Mouse (Mus musculus) C2C12 (cell line): Measurements from ENCODE around the gene Cst9. TPM values are rescaled to one million over a fixed set of nuclear protein-coding genes. Genes with fewer than 3 reads are reported as not detected.

Source experiments
- H3K27me3 ChIP-seq: one replicate; pipeline ENCODE4 v1.6.1; 2011; ENCODE audit not compliant: control insufficient read depth, insufficient read depth, insufficient read length
- H3K36me3 ChIP-seq: one replicate; pipeline ENCODE4 v1.6.1; 2011; ENCODE audit not compliant: control insufficient read depth, insufficient read depth
- H3K4me3 ChIP-seq: one replicate; pipeline ENCODE4 v1.5.1; 2011; ENCODE audit warnings: mild to moderate bottlenecking, control low read depth; ENCODE audit not compliant: poor library complexity, insufficient read depth, severe bottlenecking
- H3K79me2 ChIP-seq: one replicate; pipeline ENCODE4 v1.6.1; 2011; ENCODE audit not compliant: control insufficient read depth, insufficient read depth
- H3K79me3 ChIP-seq: one replicate; pipeline ENCODE4 v1.6.1; 2011; ENCODE audit warnings: low read depth, control low read depth
- H3ac ChIP-seq: one replicate; pipeline ENCODE3; 2011; ENCODE audit warnings: low read depth; ENCODE audit not compliant: control insufficient read depth, insufficient read length
- CEBPB ChIP-seq: IDR thresholded peaks from one replicate; pipeline ENCODE4 v1.6.1; 2011; ENCODE audit warnings: low read depth, mild to moderate bottlenecking, control low read depth, moderate library complexity
- CTCF ChIP-seq: IDR thresholded peaks from one replicate; pipeline ENCODE4 v1.5.1; 2011; ENCODE audit not compliant: control insufficient read depth, insufficient read depth, insufficient read length
- FOSL1 ChIP-seq: IDR thresholded peaks from one replicate; pipeline ENCODE4 v1.8.0; 2011; ENCODE audit warnings: mild to moderate bottlenecking, low read length; ENCODE audit not compliant: poor library complexity, insufficient read depth, severe bottlenecking
- MAX ChIP-seq: IDR thresholded peaks from one replicate; pipeline ENCODE4 v1.6.1; 2011; ENCODE audit warnings: mild to moderate bottlenecking, control low read depth
- MYOD1 ChIP-seq: IDR thresholded peaks from one replicate; pipeline ENCODE4 v1.6.1; 2011; ENCODE audit warnings: low read depth; ENCODE audit not compliant: control insufficient read depth, insufficient read length
- MYOG ChIP-seq: IDR thresholded peaks from one replicate; pipeline ENCODE4 v1.6.1; 2011; ENCODE audit not compliant: control insufficient read depth, insufficient read length; ENCODE audit errors: extremely low read depth
- USF1 ChIP-seq: IDR thresholded peaks from one replicate; pipeline ENCODE4 v1.6.1; 2011; ENCODE audit warnings: low read depth, mild to moderate bottlenecking, control low read depth, moderate library complexity
- polyA plus RNA-seq: library from polyadenylated mRNA; unstranded; fragments of >200 nt; fragmentation: generic; extraction: Trizol; gene quantifications from one replicate; pipeline ENCODE4 v1.2.1, GENCODE M21; 2012; ENCODE audit warnings: missing spikeins

Cst9 gene
- polyA plus RNA-seq, 1 experiment, result 0.06 TPM

- no peaks in the 10 kb centered on the region for H3K36me3 ChIP-seq
- TF ChIP-seq CTCF (no peak), MYOG (no peak), CEBPB (no peak)
- H3K4me3 ChIP-seq, result no peak overlapping the region
- no peaks in the 10 kb centered on the region for H3K79me2 ChIP-seq
- no peak overlapping the region for H3ac ChIP-seq
- H3K79me3 ChIP-seq, result no peaks in the 10 kb centered on the region
- H3K27me3 ChIP-seq, result no peaks in the 10 kb centered on the region
Measured at GRCm38 (mm10) chr2:148825986-148826385, 9.0 kb upstream of the Cst9 start.

GRCm38 (mm10) chr2:148838075-148838777 is 3.3 kb downstream of the Cst9 start:
- Histone ChIP-seq H3ac (no peak overlapping the region), H3K27me3 (no peaks in the 10 kb centered on the region), H3K79me2 (no peaks in the 10 kb centered on the region), H3K4me3 (no peak overlapping the region), H3K36me3 (no peaks in the 10 kb centered on the region), H3K79me3 (no peaks in the 10 kb centered on the region)
- TF ChIP-seq MYOG (no peak), FOSL1 (no peak), USF1 (no peak), CEBPB (no peak), MAX (no peak), MYOD1 (no peak), CTCF (no peak)

DNA sequence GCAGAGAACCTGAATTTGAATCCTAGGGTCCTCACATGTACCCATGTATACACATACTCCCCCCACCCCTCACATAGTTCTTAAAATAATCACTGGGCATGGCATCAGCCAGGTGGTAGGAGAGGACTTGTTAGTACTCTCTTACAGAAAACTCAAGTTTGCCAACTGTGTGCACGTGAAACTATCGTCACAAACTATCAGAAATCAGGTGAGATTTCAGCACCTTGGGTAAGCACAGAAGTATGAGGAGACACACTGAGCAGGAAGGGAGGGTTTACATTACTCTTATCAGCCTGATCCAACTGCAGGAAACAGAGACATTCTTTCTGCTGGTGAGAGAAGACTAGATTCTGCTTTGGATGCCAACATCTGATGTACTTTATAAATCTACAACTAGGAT is 4.3 kb downstream of the Cst9 start:
- Histone ChIP-seq H3K36me3 (no peaks in the 10 kb centered on the region), H3K79me2 (no peaks in the 10 kb centered on the region), H3ac (no peak overlapping the region), H3K27me3 (no peaks in the 10 kb centered on the region), H3K79me3 (no peaks in the 10 kb centered on the region), H3K4me3 (no peak overlapping the region)
- TF ChIP-seq MYOG (no peak), MAX (no peak), USF1 (no peak), CTCF (no peak), CEBPB (no peak), MYOD1 (no peak), FOSL1 (no peak)

- no peaks in the 10 kb centered on the region for H3K79me3 ChIP-seq
- TF ChIP-seq CEBPB, result no peak
- TF ChIP-seq MAX, result no peak
- TF ChIP-seq FOSL1, result no peak
- peak; percentile 48 for TF ChIP-seq CTCF
Measured at GRCm38 (mm10) chr2:148851116-148851906, 16.4 kb downstream of the Cst9 start.

GRCm38 (mm10) chr2:148856630-148857400 is 21.9 kb downstream of the Cst9 start:
- no peaks in the 10 kb centered on the region for H3K27me3 ChIP-seq

More at GRCm38 (mm10) chr2:148851116-148851906, 16.4 kb downstream of the Cst9 start:
- no peaks in the 10 kb centered on the region for H3K27me3 ChIP-seq
- H3K4me3 ChIP-seq, result no peak overlapping the region
- no peak overlapping the region for H3ac ChIP-seq
- H3K36me3 ChIP-seq, result no peaks in the 10 kb centered on the region
- H3K79me2 ChIP-seq, result no peaks in the 10 kb centered on the region

More at GRCm38 (mm10) chr2:148856630-148857400, 21.9 kb downstream of the Cst9 start:
- Histone ChIP-seq H3K79me3 (no peaks in the 10 kb centered on the region), H3K79me2 (no peaks in the 10 kb centered on the region), H3K36me3 (no peaks in the 10 kb centered on the region), H3ac (peak overlapping the region; percentile 47), H3K4me3 (no peak overlapping the region)
- TF ChIP-seq MAX (no peak), CTCF (no peak), MYOD1 (no peak), CEBPB (no peak), MYOG (no peak), USF1 (no peak), FOSL1 (no peak)
